Comparison of ENCODE assay signal across 8 mouse cellular contexts in genomic region chr11:50421934-50422780, GRCm38 (mm10). TPM values are rescaled to one million over a fixed set of nuclear protein-coding genes. Genes with fewer than 3 reads are reported as not detected.
DNase-seq lines count a peak whose midpoint lies in the region; ATAC-seq and TF ChIP-seq lines count a peak whose summit lies in the region.
"Had no signal": no experiment of that assay in that cellular context is flagged by ENCODE, and none has a peak within 500 bp of the region (broad histone marks: within the 10 kb centered on the region; RNA-seq: fewer than 3 reads in every experiment).

No protein-coding gene starts in this region.

- H3K9me3 ChIP-seq in limb, embryonic 12.5 days = no peaks in the 10 kb centered on the region
- H3K9me3 ChIP-seq in midbrain, embryonic 14.5 days (ENCODE audit: control insufficient read depth, low read length) = no peaks in the 10 kb centered on the region

- 30% methylated on average over 22 of the region's 22 CpGs for WGBS in kidney, adult 2 months
- WGBS in limb, embryonic 12.5 days = 25% methylated on average over 22 of the region's 22 CpGs
- 26% methylated on average over 22 of the region's 22 CpGs for WGBS in midbrain, embryonic 14.5 days
- WGBS in spleen, adult 2 months = 54% methylated on average over 22 of the region's 22 CpGs

- DNase-seq in adrenal gland, adult 2 months = peak; percentile 66
- DNase-seq in cerebellum, postnatal 25 days = peak; percentile 44 to 70
- peak; percentile 63 to 64 for DNase-seq in frontal cortex, postnatal 10 days (ENCODE audit: low spot score in 2 of 2)
- peak; percentile 67 for DNase-seq in kidney, adult 2 months
- peak; percentile 96 for DNase-seq in midbrain, embryonic 14.5 days
- peak; percentile 14 to 44 for DNase-seq in spleen, adult 2 months (ENCODE audit: low read depth in 1 of 2, low spot score in 2 of 2)

- no peak overlapping the region for H3K4me3 ChIP-seq in kidney, adult 2 months (ENCODE audit: insufficient read depth, low read depth, low read length)
- H3K4me3 ChIP-seq in limb, embryonic 12.5 days (replicated peaks) = peak overlapping the region; percentile 43
- H3K4me3 ChIP-seq in midbrain, embryonic 14.5 days (replicated peaks; ENCODE audit: low read depth, low read length) = peak overlapping the region; percentile 34
- peak overlapping the region; percentile 16; the same call in 1 of the 2 replicates for H3K4me3 ChIP-seq in spleen, adult 2 months (ENCODE audit: extremely low read depth, insufficient read depth, insufficient read length)
- H3K4me3 ChIP-seq: myocyte had no signal

- H3K27ac ChIP-seq in kidney, adult 2 months (ENCODE audit: insufficient read depth, low read depth, low read length) = no peak overlapping the region
- no peak overlapping the region for H3K27ac ChIP-seq in limb, embryonic 12.5 days
- H3K27ac ChIP-seq in midbrain, embryonic 14.5 days (replicated peaks; ENCODE audit: low read depth, low read length) = peak overlapping the region; percentile 77
- no peak overlapping the region for H3K27ac ChIP-seq in spleen, adult 2 months (ENCODE audit: insufficient read depth, low read length)

- ATAC-seq in limb, embryonic 12.5 days (ENCODE audit: insufficient number of reproducible peaks, insufficient read depth, low FRiP score, low TSS enrichment, low read depth) = peak; percentile 96
- ATAC-seq in midbrain, embryonic 14.5 days (ENCODE audit: low FRiP score, low TSS enrichment) = peak; percentile 95

- no peak for TF ChIP-seq CTCF in kidney, adult 2 months (conservative IDR thresholded peaks at IDR 0.05; ENCODE audit: insufficient read depth, insufficient read length, low read depth, low read length)
- no peak for TF ChIP-seq CTCF in spleen, adult 2 months (IDR thresholded peaks at IDR 0.05; ENCODE audit: extremely low read depth, insufficient read depth, insufficient read length, insufficient replicate concordance)

- peak overlapping the region; percentile 45; the same call in 1 of the 2 replicates for H3K9ac ChIP-seq in limb, embryonic 12.5 days (replicated peaks)
- H3K9ac ChIP-seq in midbrain, embryonic 14.5 days (replicated peaks; ENCODE audit: low read length) = peak overlapping the region; percentile 40

- peaks cover 4% of the 10 kb centered on the region; the same call in 1 of the 2 replicates for H3K4me1 ChIP-seq in kidney, adult 2 months (ENCODE audit: control insufficient read depth, insufficient read depth, low read length)
- peaks cover 10% of the 10 kb centered on the region; the same call in 1 of the 2 replicates for H3K4me1 ChIP-seq in limb, embryonic 12.5 days (replicated peaks)
- H3K4me1 ChIP-seq in midbrain, embryonic 14.5 days (ENCODE audit: control insufficient read depth, insufficient read depth, low read length) = peaks cover 4% of the 10 kb centered on the region; the same call in 1 of the 2 replicates
- H3K4me1 ChIP-seq in spleen, adult 2 months (ENCODE audit: control insufficient read depth, insufficient read depth, insufficient read length) = no peaks in the 10 kb centered on the region

- TF ChIP-seq POLR2A in kidney, adult 2 months (IDR thresholded peaks at IDR 0.05; ENCODE audit: low read depth, low read length) = no peak
- TF ChIP-seq POLR2A in spleen, adult 2 months (IDR thresholded peaks at IDR 0.05; ENCODE audit: low read depth, low read length) = no peak

- H3K36me3 ChIP-seq in kidney, adult 2 months (ENCODE audit: control insufficient read depth, insufficient read depth, low read length) = no peaks in the 10 kb centered on the region
- peaks cover 20% of the 10 kb centered on the region for H3K36me3 ChIP-seq in limb, embryonic 12.5 days
- H3K36me3 ChIP-seq in midbrain, embryonic 14.5 days (ENCODE audit: control insufficient read depth, insufficient read depth, low read length) = peaks cover 27% of the 10 kb centered on the region
- H3K36me3 ChIP-seq in spleen, adult 2 months (ENCODE audit: control insufficient read depth, insufficient read depth, low read length) = peaks cover 18% of the 10 kb centered on the region

- H3K4me2 ChIP-seq in limb, embryonic 12.5 days = peak overlapping the region; percentile 75
- H3K4me2 ChIP-seq in midbrain, embryonic 14.5 days (ENCODE audit: low read length) = peak overlapping the region; percentile 70

- H3K27me3 ChIP-seq in kidney, adult 2 months (replicated peaks; ENCODE audit: control insufficient read depth, insufficient read depth, low read length) = no peaks in the 10 kb centered on the region
- H3K27me3 ChIP-seq in limb, embryonic 12.5 days = no peaks in the 10 kb centered on the region
- no peaks in the 10 kb centered on the region for H3K27me3 ChIP-seq in midbrain, embryonic 14.5 days (ENCODE audit: control insufficient read depth, insufficient read depth, low read length)
- H3K27me3 ChIP-seq in spleen, adult 2 months (ENCODE audit: control insufficient read depth, insufficient read depth, low read length) = no peaks in the 10 kb centered on the region

RNA-seq across cellular contexts. Expression of gene Rufy1, which starts 8.8 kb away (rescaled TPM):
- total RNA-seq in adrenal gland, adult 2 months (2021) = 10 to 100 TPM; 33.8 to 45.8 TPM
- polyA plus RNA-seq in adrenal gland, adult 2 months (2012; rRNA removed) = 23.5 and 24.6 TPM in 2 replicates
- 27.7 and 30.4 TPM in 2 replicates for polyA plus RNA-seq in kidney, adult 2 months (2012; rRNA removed)
- polyA plus RNA-seq in limb, embryonic 12.5 days (2016; fragmentation: Nextera tagmentation; extraction: Ambion mirVana) = 28.1 and 32.0 TPM in 2 replicates
- polyA plus RNA-seq in midbrain, embryonic 14.5 days (2014; fragmentation: Nextera tagmentation; extraction: Ambion mirVana) = 25.0 and 31.6 TPM in 2 replicates
- 9.6 and 13.0 TPM in 2 replicates for polyA plus RNA-seq in spleen, adult 2 months (2012; rRNA removed)

RNA-seq across cellular contexts. Expression of gene Hnrnph1, which starts 45.4 kb away (rescaled TPM):
- total RNA-seq in adrenal gland, adult 2 months (2021) = 100 to 1,000 TPM; 225 to 240 TPM
- 13.4 and 13.7 TPM in 2 replicates for polyA plus RNA-seq in adrenal gland, adult 2 months (2012; rRNA removed)
- 40.2 and 65.0 TPM in 2 replicates for polyA plus RNA-seq in kidney, adult 2 months (2012; rRNA removed)
- polyA plus RNA-seq in limb, embryonic 12.5 days (2016; fragmentation: Nextera tagmentation; extraction: Ambion mirVana) = 636 and 669 TPM in 2 replicates
- polyA plus RNA-seq in midbrain, embryonic 14.5 days (2014; fragmentation: Nextera tagmentation; extraction: Ambion mirVana) = 539 and 584 TPM in 2 replicates
- polyA plus RNA-seq in spleen, adult 2 months (2012; rRNA removed) = 33.6 and 43.8 TPM in 2 replicates

Comparison
In these comparisons a context has a peak if more than half of its experiments do, and no peak if none do; other contexts are left out.
1. DNase-seq: peak in every context shown above with its lines; median percentile 96 in midbrain, embryonic 14.5 days; 67 in kidney, adult 2 months; 66 in adrenal gland, adult 2 months; 64 in frontal cortex, postnatal 10 days; 57 in cerebellum, postnatal 25 days; 29 in spleen, adult 2 months.